Mouse (Mus musculus) neural tube, embryonic 14.5 days (tissue): ENCODE results near the gene Wdr48. TPM values are rescaled to one million over a fixed set of nuclear protein-coding genes. Genes with fewer than 3 reads are reported as not detected.

Experiments used
- polyA plus RNA-seq: library from polyadenylated mRNA; unstranded; fragments of >200 nt; fragmentation: Nextera tagmentation; extraction: Ambion mirVana; gene quantifications from 2 replicates; pipeline ENCODE4 v1.2.1, GENCODE M21; 2014

The Wdr48 gene
- polyA plus RNA-seq, 1 experiment from 2014 or later, result 68.5 TPM

Other genes with a start within 250 kb of the Wdr48 start
- 0.03 and 9.8 TPM in 2 replicates for gene Scn10a, start 175.6 kb upstream of the Wdr48 start, polyA plus RNA-seq
- 0.13 and 1.4 TPM in 2 replicates for gene Scn11a, start 69.4 kb upstream of the Wdr48 start, polyA plus RNA-seq
- gene Gorasp1, start 42.7 kb downstream of the Wdr48 start, polyA plus RNA-seq, result 20.6 and 23.3 TPM in 2 replicates
- 0.54 and 0.74 TPM in 2 replicates for gene Ttc21a, start 42.7 kb downstream of the Wdr48 start, polyA plus RNA-seq
- gene Csrnp1, start 89.8 kb downstream of the Wdr48 start, polyA plus RNA-seq, result 0.20 and 0.75 TPM in 2 replicates
- gene Xirp1, start 128.7 kb downstream of the Wdr48 start, polyA plus RNA-seq, result 0.03 TPM in 1 of 2 replicates, not detected in the other
- 7.1 and 9.8 TPM in 2 replicates for gene Cx3cr1, start 175.0 kb downstream of the Wdr48 start, polyA plus RNA-seq
- gene Ccr8, start 197.2 kb downstream of the Wdr48 start, polyA plus RNA-seq, result not detected in 2 replicates
- 38.1 and 43.8 TPM in 2 replicates for gene Slc25a38, start 215.5 kb downstream of the Wdr48 start, polyA plus RNA-seq
- gene Rpsa, start 232.8 kb downstream of the Wdr48 start, polyA plus RNA-seq, result 1,052 and 1,113 TPM in 2 replicates